ENCODE assay signal across 10 mouse cellular contexts in the genomic region with DNA sequence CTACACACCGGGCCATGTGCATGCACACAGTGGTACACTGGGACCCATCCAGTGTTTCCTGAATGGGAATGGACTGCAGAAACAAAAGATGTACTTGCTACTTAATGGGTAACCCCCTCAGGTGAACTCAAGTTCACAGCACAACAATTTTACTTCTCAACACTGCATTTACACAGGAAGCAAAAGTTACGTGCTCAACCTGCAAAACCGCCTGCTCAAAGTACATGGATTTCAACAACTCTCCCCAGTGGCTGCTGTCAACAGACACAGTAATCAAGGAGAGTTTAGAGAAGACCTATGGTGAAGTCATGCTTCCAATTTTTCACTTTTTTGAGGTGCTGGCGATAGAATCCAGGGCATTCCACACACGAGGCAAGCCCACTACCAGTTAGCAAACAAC. TPM values are rescaled to one million over a fixed set of nuclear protein-coding genes. Genes with fewer than 3 reads are reported as not detected.
A peak's percentile ranks its signal among the peaks of the same experiment; 100 is the strongest.
DNase-seq lines count a peak whose midpoint lies in the region; ATAC-seq and TF ChIP-seq lines count a peak whose summit lies in the region.
"Had no signal": no experiment of that assay in that cellular context is flagged by ENCODE, and none has a peak within 500 bp of the region (broad histone marks: within the 10 kb centered on the region; RNA-seq: fewer than 3 reads in every experiment).

No protein-coding gene starts in this region.

- H3K9ac ChIP-seq in kidney, embryonic 16.5 days (replicated peaks; ENCODE audit: low read length): peak overlapping the region; percentile 44
- H3K9ac ChIP-seq in embryonic facial prominence, embryonic 13.5 days: peak overlapping the region; percentile 58
- no peak overlapping the region for H3K9ac ChIP-seq in intestine, postnatal 0 days (ENCODE audit: low read depth, low read length)
- no peak overlapping the region for H3K9ac ChIP-seq in neural tube, embryonic 12.5 days

- peaks cover 25% of the 10 kb centered on the region for H3K4me1 ChIP-seq in kidney, embryonic 16.5 days (ENCODE audit: insufficient read depth, low read length)
- peaks cover 24% of the 10 kb centered on the region for H3K4me1 ChIP-seq in embryonic facial prominence, embryonic 13.5 days
- no peaks in the 10 kb centered on the region for H3K4me1 ChIP-seq in intestine, postnatal 0 days (replicated peaks; ENCODE audit: control insufficient read depth, insufficient read depth, low read length)
- H3K4me1 ChIP-seq in neural tube, embryonic 12.5 days: peaks cover 22% of the 10 kb centered on the region

- DNase-seq in kidney, postnatal 10 days: no peak
- DNase-seq in spleen, postnatal 14 days (ENCODE audit: low spot score in 2 of 2): no peak
- DNase-seq in left cerebral cortex, postnatal 25 days (ENCODE audit: low spot score in 2 of 2): no peak
- DNase-seq in layer of hippocampus, adult 9-10 months (ENCODE audit: low spot score): no peak
- DNase-seq: lung, adult 2 months had no signal

- ATAC-seq in kidney, embryonic 16.5 days (ENCODE audit: low FRiP score, low TSS enrichment): no peak
- ATAC-seq in embryonic facial prominence, embryonic 13.5 days (ENCODE audit: insufficient number of reproducible peaks, insufficient read depth, low FRiP score, low TSS enrichment, low read depth): no peak
- ATAC-seq in intestine, postnatal 0 days: no peak
- no peak for ATAC-seq in neural tube, embryonic 12.5 days (ENCODE audit: low FRiP score, low read depth)
- ATAC-seq: Patski had no signal

- H3K36me3 ChIP-seq in kidney, embryonic 16.5 days (ENCODE audit: insufficient read depth, low read length): peaks cover 7% of the 10 kb centered on the region
- H3K36me3 ChIP-seq in embryonic facial prominence, embryonic 13.5 days: peaks cover 13% of the 10 kb centered on the region
- no peaks in the 10 kb centered on the region; the same call in 1 of the 2 replicates for H3K36me3 ChIP-seq in intestine, postnatal 0 days (ENCODE audit: control insufficient read depth, insufficient read depth)
- H3K36me3 ChIP-seq in neural tube, embryonic 12.5 days: peaks cover 9% of the 10 kb centered on the region

- WGBS in kidney, embryonic 16.5 days: 59% methylated on average over 5 of the region's 5 CpGs
- 51% methylated on average over 5 of the region's 5 CpGs for WGBS in embryonic facial prominence, embryonic 13.5 days
- WGBS in intestine, postnatal 0 days: 43% methylated on average over 5 of the region's 5 CpGs
- 72% methylated on average over 5 of the region's 5 CpGs for WGBS in neural tube, embryonic 12.5 days

- H3K27me3 ChIP-seq in kidney, embryonic 16.5 days (ENCODE audit: insufficient read depth, low read length): no peaks in the 10 kb centered on the region
- H3K27me3 ChIP-seq in embryonic facial prominence, embryonic 13.5 days: no peaks in the 10 kb centered on the region
- no peaks in the 10 kb centered on the region for H3K27me3 ChIP-seq in intestine, postnatal 0 days (replicated peaks; ENCODE audit: control insufficient read depth, insufficient read depth, low read length)
- no peaks in the 10 kb centered on the region for H3K27me3 ChIP-seq in neural tube, embryonic 12.5 days (replicated peaks)
- H3K27me3 ChIP-seq: Patski had no signal

- H3K9me3 ChIP-seq in kidney, embryonic 16.5 days (ENCODE audit: low read length): no peaks in the 10 kb centered on the region
- no peaks in the 10 kb centered on the region for H3K9me3 ChIP-seq in embryonic facial prominence, embryonic 13.5 days
- H3K9me3 ChIP-seq in intestine, postnatal 0 days (ENCODE audit: control insufficient read depth): no peaks in the 10 kb centered on the region
- no peaks in the 10 kb centered on the region for H3K9me3 ChIP-seq in neural tube, embryonic 12.5 days

- no peak overlapping the region for H3K27ac ChIP-seq in kidney, embryonic 16.5 days (ENCODE audit: low read length)
- H3K27ac ChIP-seq in embryonic facial prominence, embryonic 13.5 days: no peak overlapping the region
- H3K27ac ChIP-seq in intestine, postnatal 0 days (ENCODE audit: low read depth, low read length): no peak overlapping the region
- H3K27ac ChIP-seq in neural tube, embryonic 12.5 days: no peak overlapping the region

- no peak for TF ChIP-seq CTCF in intestine, postnatal 0 days (IDR thresholded peaks at IDR 0.05; ENCODE audit: low read depth)

- H3K4me2 ChIP-seq in kidney, embryonic 16.5 days (replicated peaks; ENCODE audit: low read depth, low read length): peak overlapping the region; percentile 88
- H3K4me2 ChIP-seq in embryonic facial prominence, embryonic 13.5 days: peak overlapping the region; percentile 82
- H3K4me2 ChIP-seq in intestine, postnatal 0 days (replicated peaks; ENCODE audit: low read depth): peak overlapping the region; percentile 24
- peak overlapping the region; percentile 70 for H3K4me2 ChIP-seq in neural tube, embryonic 12.5 days (replicated peaks)

- H3K4me3 ChIP-seq in kidney, embryonic 16.5 days (ENCODE audit: low read length): peak overlapping the region; percentile 27
- H3K4me3 ChIP-seq in embryonic facial prominence, embryonic 13.5 days: peak overlapping the region; percentile 70
- H3K4me3 ChIP-seq in intestine, postnatal 0 days (ENCODE audit: low read depth, low read length): no peak overlapping the region
- H3K4me3 ChIP-seq in neural tube, embryonic 12.5 days: 0 out of 2 replicates have a peak overlapping the region, but pooled peaks have one; percentile 7

- intact Hi-C loops in left cerebral cortex, postnatal 25 days (cut with DNase I): no loop called here

RNA-seq across cellular contexts. Expression of gene Nudt21, which starts 1.6 kb away (rescaled TPM):
- polyA plus RNA-seq in kidney, embryonic 16.5 days (2015; fragmentation: Nextera tagmentation; extraction: Ambion mirVana): 112 and 115 TPM in 2 replicates
- polyA plus RNA-seq in embryonic facial prominence, embryonic 13.5 days (2015; fragmentation: Nextera tagmentation; extraction: Ambion mirVana): 116 and 126 TPM in 2 replicates
- 58.3 and 60.3 TPM in 2 replicates for polyA plus RNA-seq in intestine, postnatal 0 days (2015; fragmentation: Nextera tagmentation; extraction: Ambion mirVana)
- polyA plus RNA-seq in neural tube, embryonic 12.5 days (2016; fragmentation: Nextera tagmentation; extraction: Ambion mirVana): 133 and 135 TPM in 2 replicates
- 10 to 100 TPM; 47.4 to 52.3 TPM for total RNA-seq in left cerebral cortex, postnatal 25 days (2021)

RNA-seq across cellular contexts. Expression of gene Ogfod1, which starts 1.8 kb away (rescaled TPM):
- 11.3 and 12.7 TPM in 2 replicates for polyA plus RNA-seq in kidney, embryonic 16.5 days (2015; fragmentation: Nextera tagmentation; extraction: Ambion mirVana)
- 15.6 and 18.1 TPM in 2 replicates for polyA plus RNA-seq in embryonic facial prominence, embryonic 13.5 days (2015; fragmentation: Nextera tagmentation; extraction: Ambion mirVana)
- polyA plus RNA-seq in intestine, postnatal 0 days (2015; fragmentation: Nextera tagmentation; extraction: Ambion mirVana): 5.2 and 5.5 TPM in 2 replicates
- 13.5 and 15.9 TPM in 2 replicates for polyA plus RNA-seq in neural tube, embryonic 12.5 days (2016; fragmentation: Nextera tagmentation; extraction: Ambion mirVana)
- 10 to 100 TPM; 86.6 to 96.8 TPM for total RNA-seq in left cerebral cortex, postnatal 25 days (2021)

RNA-seq across cellular contexts. Expression of gene Amfr, which starts 22.6 kb away (rescaled TPM):
- polyA plus RNA-seq in kidney, embryonic 16.5 days (2015; fragmentation: Nextera tagmentation; extraction: Ambion mirVana): 37.5 and 45.5 TPM in 2 replicates
- 40.1 and 42.4 TPM in 2 replicates for polyA plus RNA-seq in embryonic facial prominence, embryonic 13.5 days (2015; fragmentation: Nextera tagmentation; extraction: Ambion mirVana)
- 61.8 and 65.0 TPM in 2 replicates for polyA plus RNA-seq in intestine, postnatal 0 days (2015; fragmentation: Nextera tagmentation; extraction: Ambion mirVana)
- polyA plus RNA-seq in neural tube, embryonic 12.5 days (2016; fragmentation: Nextera tagmentation; extraction: Ambion mirVana): 74.0 and 78.3 TPM in 2 replicates
- total RNA-seq in left cerebral cortex, postnatal 25 days (2021): 100 to 1,000 TPM; 114 to 115 TPM

Comparison
In these comparisons a context has a peak if more than half of its experiments do, and no peak if none do; other contexts are left out.
1. H3K4me2 ChIP-seq: peak in every context shown above with its lines; median percentile 88 in kidney, embryonic 16.5 days; 82 in embryonic facial prominence, embryonic 13.5 days; 70 in neural tube, embryonic 12.5 days; 24 in intestine, postnatal 0 days.
2. H3K9ac ChIP-seq: peak in kidney, embryonic 16.5 days (single experiment) and embryonic facial prominence, embryonic 13.5 days (single experiment); none in intestine, postnatal 0 days (single experiment) and neural tube, embryonic 12.5 days (single experiment).